27 mouse cellular contexts compared by ENCODE assay signal in the genomic region with DNA sequence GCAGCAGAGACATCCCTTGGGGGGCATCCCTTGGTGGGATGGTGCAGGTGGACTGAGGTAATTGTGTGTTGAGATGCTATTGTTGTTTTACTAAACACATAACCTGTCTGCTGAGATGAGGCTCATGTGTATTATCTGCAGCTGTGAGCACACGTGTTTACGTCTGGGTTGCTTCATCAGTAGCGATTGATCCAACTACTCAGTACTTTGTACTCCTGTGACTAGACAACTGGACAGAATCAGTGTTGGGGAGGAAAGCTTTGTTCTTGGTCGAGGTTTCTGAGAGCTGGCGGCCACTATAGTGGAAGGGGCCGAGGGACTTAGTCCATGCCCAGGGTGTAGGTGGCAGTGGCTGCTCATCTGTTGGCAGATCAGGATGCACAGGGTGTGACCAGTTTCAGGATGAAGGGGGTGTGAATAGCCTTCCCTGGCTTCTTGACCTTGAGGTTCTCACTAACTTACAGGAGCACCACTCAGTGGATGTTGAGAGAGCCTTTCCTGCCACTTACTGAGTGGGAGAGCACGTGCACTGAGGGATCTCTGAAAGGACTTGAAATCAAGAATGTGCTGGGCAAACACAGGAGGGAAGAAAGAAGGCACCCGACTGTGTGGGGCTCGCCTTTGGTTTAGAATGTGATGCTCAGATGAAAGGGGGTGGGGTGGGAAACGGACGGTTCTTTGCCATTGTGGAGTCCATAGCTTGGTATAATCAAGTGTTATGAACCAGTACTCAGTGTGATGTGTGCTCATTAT.
A peak's percentile ranks its signal among the peaks of the same experiment; 100 is the strongest.
DNase-seq lines count a peak whose midpoint lies in the region; ATAC-seq lines count a peak whose summit lies in the region.
"Had no signal": no experiment of that assay in that cellular context is flagged by ENCODE, and none has a peak within 500 bp of the region (broad histone marks: within the 10 kb centered on the region; RNA-seq: fewer than 3 reads in every experiment).

No protein-coding gene starts in this region.

- peak; percentile 59 for ATAC-seq in liver, embryonic 16.5 days (ENCODE audit: low read depth)
- peak; percentile 61; the same call in 1 of the 2 replicates for ATAC-seq in lung, embryonic 16.5 days (ENCODE audit: low read depth)
- ATAC-seq: CD4-positive, CD25-positive, alpha-beta regulatory T cell, adult 4 months; forebrain, embryonic 15.5 days had no signal

- H3K9me3 ChIP-seq in liver, embryonic 16.5 days (replicated peaks; ENCODE audit: control insufficient read depth, low read length): no peaks in the 10 kb centered on the region
- H3K9me3 ChIP-seq in lung, embryonic 16.5 days (ENCODE audit: control insufficient read depth, low read length): no peaks in the 10 kb centered on the region
- H3K9me3 ChIP-seq: embryonic facial prominence, embryonic 10.5 days; embryonic facial prominence, embryonic 13.5 days; forebrain, embryonic 12.5 days; forebrain, embryonic 15.5 days; heart, embryonic 12.5 days; heart, embryonic 15.5 days; hindbrain, embryonic 10.5 days; hindbrain, embryonic 13.5 days had no signal

- no peak overlapping the region for H3K9ac ChIP-seq in liver, embryonic 16.5 days (ENCODE audit: low read depth, low read length)
- no peak overlapping the region for H3K9ac ChIP-seq in lung, embryonic 16.5 days (ENCODE audit: low read length)
- H3K9ac ChIP-seq: embryonic facial prominence, embryonic 13.5 days; forebrain, embryonic 12.5 days; forebrain, embryonic 15.5 days; heart, embryonic 12.5 days; heart, embryonic 15.5 days; hindbrain, embryonic 13.5 days had no signal

- no peaks in the 10 kb centered on the region; the same call in 1 of the 2 replicates for H3K4me1 ChIP-seq in liver, embryonic 16.5 days (ENCODE audit: control insufficient read depth, low read depth, low read length)
- H3K4me1 ChIP-seq in lung, embryonic 16.5 days (replicated peaks; ENCODE audit: control insufficient read depth, insufficient read depth, low read length): peaks cover 15% of the 10 kb centered on the region

- DNase-seq in liver (no peak), ES-CJ7 (ENCODE audit: low read depth, low spot score) (peak; percentile 27), ZHBTc4 (ENCODE audit: low read depth, low spot score) (peak; percentile 52)
- DNase-seq in lung, postnatal 25 days (ENCODE audit: low spot score): no peak
- no peak for DNase-seq in retina, postnatal 1 day
- no peak for DNase-seq in cerebellum, postnatal 36 days
- DNase-seq: adrenal gland, postnatal 10 days; adrenal gland, postnatal 36 days; cerebellum, adult 18-20 months; cerebellum, adult 9-10 months; cerebellum, postnatal 14 days; gastrocnemius, postnatal 25 days; heart, adult 18-20 months; heart, postnatal 10 days; heart, postnatal 36 days had no signal

- no peak overlapping the region for H3K4me3 ChIP-seq in liver, embryonic 16.5 days (ENCODE audit: low read depth, low read length)
- H3K4me3 ChIP-seq in lung, embryonic 16.5 days (ENCODE audit: low read length): no peak overlapping the region
- H3K4me3 ChIP-seq: embryonic facial prominence, embryonic 10.5 days; embryonic facial prominence, embryonic 13.5 days; erythroblast, embryonic 14.5 days; forebrain, embryonic 12.5 days; forebrain, embryonic 15.5 days; heart, embryonic 12.5 days; heart, embryonic 15.5 days; hindbrain, embryonic 10.5 days; hindbrain, embryonic 13.5 days had no signal

- 53% methylated on average over 11 of the region's 11 CpGs for WGBS in liver, embryonic 16.5 days (ENCODE audit: insufficient replicate concordance)
- WGBS in lung, embryonic 16.5 days: 59% methylated on average over 11 of the region's 11 CpGs

- H3K4me2 ChIP-seq in liver, embryonic 16.5 days (ENCODE audit: low read depth, low read length): no peak overlapping the region
- H3K4me2 ChIP-seq in lung, embryonic 16.5 days (ENCODE audit: low read depth, low read length): peak overlapping the region; percentile 18; the same call in 1 of the 2 replicates
- H3K4me2 ChIP-seq: embryonic facial prominence, embryonic 13.5 days; forebrain, embryonic 12.5 days; forebrain, embryonic 15.5 days; heart, embryonic 12.5 days; heart, embryonic 15.5 days; hindbrain, embryonic 13.5 days had no signal

- no peak overlapping the region for H3K27ac ChIP-seq in liver, embryonic 16.5 days (ENCODE audit: low read length)
- no peak overlapping the region for H3K27ac ChIP-seq in lung, embryonic 16.5 days (ENCODE audit: low read length)
- H3K27ac ChIP-seq: embryonic facial prominence, embryonic 13.5 days; forebrain, embryonic 12.5 days; forebrain, embryonic 15.5 days; heart, embryonic 15.5 days; hindbrain, embryonic 13.5 days had no signal

- no peaks in the 10 kb centered on the region for H3K36me3 ChIP-seq in liver, embryonic 16.5 days (ENCODE audit: control insufficient read depth, insufficient read depth)
- H3K36me3 ChIP-seq in lung, embryonic 16.5 days (ENCODE audit: control insufficient read depth, insufficient read depth, low read length): no peaks in the 10 kb centered on the region
- H3K36me3 ChIP-seq: embryonic facial prominence, embryonic 10.5 days; embryonic facial prominence, embryonic 13.5 days; forebrain, embryonic 12.5 days; forebrain, embryonic 15.5 days; heart, embryonic 12.5 days; heart, embryonic 15.5 days; hindbrain, embryonic 10.5 days; hindbrain, embryonic 13.5 days had no signal

- no peaks in the 10 kb centered on the region for H3K27me3 ChIP-seq in liver, embryonic 16.5 days (ENCODE audit: control insufficient read depth, insufficient read depth, low read depth, low read length)
- H3K27me3 ChIP-seq in lung, embryonic 16.5 days (ENCODE audit: control insufficient read depth, insufficient read depth, low read depth, low read length): no peaks in the 10 kb centered on the region
- H3K27me3 ChIP-seq: embryonic facial prominence, embryonic 13.5 days; forebrain, embryonic 15.5 days; heart, embryonic 12.5 days; heart, embryonic 15.5 days; hindbrain, embryonic 13.5 days had no signal

Comparison
In these comparisons a context has a peak if more than half of its experiments do, and no peak if none do; other contexts are left out.
1. DNase-seq: peak in ES-CJ7 (single experiment) and ZHBTc4 (single experiment); none in liver (single experiment), lung, postnatal 25 days (single experiment), retina, postnatal 1 day (single experiment) and cerebellum, postnatal 36 days (0 of 2).